Mouse (Mus musculus): ENCODE measurements around the gene Pnrc1.

Pnrc1 gene

DNA sequence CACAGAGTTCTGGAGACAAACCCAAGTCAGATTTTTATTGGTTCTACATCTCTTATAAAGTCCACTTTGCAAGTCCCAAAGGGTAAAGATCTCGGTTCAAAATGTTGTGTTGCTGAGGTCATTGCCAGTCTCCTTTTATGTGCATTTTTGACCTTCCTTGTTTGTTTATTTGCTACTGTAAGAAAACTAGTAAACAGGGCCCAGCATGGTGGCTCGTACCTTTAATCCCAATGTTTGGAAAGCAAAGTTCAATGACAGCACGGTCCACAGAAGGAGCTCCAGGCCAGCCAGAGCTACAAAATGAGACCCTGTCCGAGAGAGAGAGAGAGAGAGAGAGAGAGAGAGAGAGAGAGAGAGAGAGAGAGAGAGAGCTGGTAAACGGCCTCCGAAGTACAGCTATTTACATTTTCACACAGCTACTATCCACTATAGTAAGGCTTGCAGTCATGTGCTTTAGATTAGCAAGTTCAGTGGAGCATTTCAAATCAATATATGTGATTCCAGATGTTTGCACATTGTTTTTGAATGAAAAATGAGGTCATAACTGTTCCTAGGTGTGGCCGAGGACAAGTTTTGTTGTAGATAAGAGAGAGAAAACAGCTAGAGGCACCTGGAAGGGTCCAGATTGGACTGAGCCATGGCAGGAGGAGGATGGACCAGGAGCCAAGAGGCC, 65.8 kb downstream of the Pnrc1 start:
- DNase-seq (ENCODE audit: low spot score in 2 of 2) = no peak

DNA sequence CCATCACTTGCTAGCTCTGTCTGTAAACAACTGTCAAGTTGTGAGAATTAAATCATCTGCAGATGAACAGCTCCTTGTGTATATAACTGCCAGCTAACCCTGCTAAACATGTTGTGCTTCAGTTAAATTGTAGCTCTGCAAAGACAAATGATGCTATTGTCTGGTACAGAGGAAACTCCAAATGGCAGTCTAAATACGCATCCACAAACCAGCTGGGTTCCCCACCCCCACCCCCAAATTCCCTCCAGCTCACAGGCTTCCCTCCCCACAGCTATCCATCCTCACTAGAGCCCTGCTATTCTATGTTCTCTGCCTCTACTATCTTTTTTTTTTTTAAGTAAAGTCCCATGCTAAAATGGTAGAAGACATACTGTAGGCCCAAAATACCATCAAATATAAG, 68.1 kb downstream of the Pnrc1 start:
- DNase-seq (ENCODE audit: low spot score in 2 of 2) = no peak

DNA sequence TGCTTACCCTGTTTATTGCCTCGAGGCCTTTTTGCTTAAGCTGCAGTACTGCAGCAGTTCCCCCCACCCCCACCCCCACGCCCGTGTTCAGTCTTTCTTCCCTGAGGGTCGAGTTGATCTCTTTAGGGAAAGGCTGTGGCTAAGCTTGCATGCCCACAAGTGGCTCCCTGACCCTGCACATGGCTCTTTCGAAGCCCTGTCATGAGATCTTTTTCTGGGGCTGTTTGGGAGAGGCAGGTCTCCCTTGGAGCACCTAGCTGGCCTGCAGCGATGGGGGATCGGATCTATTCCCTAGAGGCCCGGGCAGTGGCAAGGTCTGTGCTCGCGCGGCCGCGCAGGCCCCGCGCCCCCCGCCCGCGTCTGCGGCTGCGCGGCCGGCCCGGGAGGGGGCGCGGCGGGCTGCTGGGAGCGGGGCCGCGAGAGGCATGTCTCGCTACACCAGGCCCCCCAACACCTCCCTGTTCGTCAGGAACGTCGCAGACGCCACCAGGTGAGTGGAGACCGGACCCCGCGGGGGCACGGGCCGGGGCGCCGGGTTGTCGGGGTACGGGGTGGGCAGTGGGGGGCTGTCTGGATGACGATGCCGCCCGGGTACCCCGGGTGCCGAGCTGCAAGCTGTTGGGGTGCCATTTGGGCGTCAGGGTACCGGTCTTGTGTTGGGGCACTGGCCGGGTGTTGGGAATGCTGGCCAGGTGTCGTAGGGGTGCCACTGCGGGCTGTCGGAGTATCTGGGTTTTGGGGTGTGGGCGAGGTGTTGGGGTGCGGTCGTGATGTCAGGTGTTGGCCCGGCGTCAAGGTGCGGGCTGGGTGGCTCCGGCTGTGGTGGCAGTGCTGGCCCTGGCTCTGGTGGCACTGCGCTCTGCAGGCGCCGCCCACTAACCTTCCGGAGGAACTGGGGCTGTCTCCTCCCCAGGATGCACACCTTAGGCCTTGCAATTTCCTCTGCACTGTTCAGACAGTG, 80.8 kb downstream of the Pnrc1 start, which contains the start of gene Srsf12:
Srsf12 (plus strand) TSS at position 111 of the 961 bp plus-strand sequence.
- DNase-seq (ENCODE audit: low spot score in 2 of 2) = peak; percentile 18 to 63

- DNase-seq (ENCODE audit: low spot score in 2 of 2) = no peak
Observed at GRCm38 (mm10) chr4:33207551-33207950, 82.4 kb downstream of the Pnrc1 start.

- DNase-seq (ENCODE audit: low spot score in 2 of 2) = peak; percentile 36 to 74
Observed at GRCm38 (mm10) chr4:33204682-33205081, 85.3 kb downstream of the Pnrc1 start.

DNA sequence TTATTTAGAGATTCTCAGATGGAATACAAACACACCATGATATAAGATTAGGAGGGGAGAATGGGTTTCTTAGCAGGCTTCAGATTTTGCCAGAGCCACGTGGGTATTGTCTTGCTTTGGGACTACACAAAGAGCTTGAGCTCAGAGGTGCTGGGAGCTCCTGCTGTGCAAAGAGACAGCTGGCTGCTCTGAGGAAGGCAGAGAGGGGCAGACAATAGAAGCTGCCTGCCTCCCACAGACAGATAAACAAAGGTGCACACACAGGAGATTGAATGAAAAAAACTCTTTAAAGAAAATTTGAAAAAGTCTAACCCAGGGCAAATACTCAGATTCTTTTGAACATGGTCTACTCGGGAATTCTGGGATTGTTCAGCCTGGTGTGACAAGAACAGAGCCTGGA, 91.8 kb downstream of the Pnrc1 start:
- no peak for DNase-seq (ENCODE audit: low spot score in 2 of 2)
